Mouse (Mus musculus): ENCODE measurements around the gene Foxo6. TPM values are rescaled to one million over a fixed set of nuclear protein-coding genes. Genes with fewer than 3 reads are reported as not detected.
A peak's percentile ranks its signal among the peaks of the same experiment; 100 is the strongest.

Foxo6 gene
- polyA plus RNA-seq, 1 experiment: 0.76 TPM

GRCm38 (mm10) chr4:120314571-120314970 lies 27.4 kb upstream of the Foxo6 start:
- Histone ChIP-seq H3K27me3 (ENCODE audit: control insufficient read depth, insufficient read depth, insufficient read length) (peaks cover 13% of the 10 kb centered on the region), H3K79me3 (ENCODE audit: low read depth) (no peaks in the 10 kb centered on the region), H3K79me2 (ENCODE audit: control insufficient read depth, insufficient read depth) (no peaks in the 10 kb centered on the region), H3K4me3 (ENCODE audit: insufficient read depth, poor library complexity, severe bottlenecking) (no peak overlapping the region), H3ac (ENCODE audit: control insufficient read depth, insufficient read length, low read depth) (no peak overlapping the region), H3K36me3 (ENCODE audit: control insufficient read depth, insufficient read depth) (no peaks in the 10 kb centered on the region)
- TF ChIP-seq USF1 (IDR thresholded peaks at IDR 0.05; ENCODE audit: low read depth) (no peak), CTCF (IDR thresholded peaks at IDR 0.05; ENCODE audit: control insufficient read depth, insufficient read depth, insufficient read length) (no peak), MYOD1 (IDR thresholded peaks at IDR 0.05; ENCODE audit: control insufficient read depth, insufficient read length, low read depth) (no peak), FOSL1 (IDR thresholded peaks at IDR 0.05; ENCODE audit: insufficient read depth, low read length, poor library complexity, severe bottlenecking) (no peak), MAX (IDR thresholded peaks at IDR 0.05) (no peak), CEBPB (IDR thresholded peaks at IDR 0.05; ENCODE audit: low read depth) (no peak), MYOG (IDR thresholded peaks at IDR 0.05; ENCODE audit: control insufficient read depth, extremely low read depth, insufficient read length) (no peak)

- Histone ChIP-seq H3K79me2 (ENCODE audit: control insufficient read depth, insufficient read depth) (no peaks in the 10 kb centered on the region), H3K79me3 (ENCODE audit: low read depth) (no peaks in the 10 kb centered on the region), H3ac (ENCODE audit: control insufficient read depth, insufficient read length, low read depth) (no peak overlapping the region), H3K4me3 (ENCODE audit: insufficient read depth, poor library complexity, severe bottlenecking) (no peak overlapping the region), H3K36me3 (ENCODE audit: control insufficient read depth, insufficient read depth) (no peaks in the 10 kb centered on the region), H3K27me3 (ENCODE audit: control insufficient read depth, insufficient read depth, insufficient read length) (peaks cover 13% of the 10 kb centered on the region)
- no peak for TF ChIP-seq MYOD1 (IDR thresholded peaks at IDR 0.05; ENCODE audit: control insufficient read depth, insufficient read length, low read depth)
- TF ChIP-seq MAX (IDR thresholded peaks at IDR 0.05): no peak
- TF ChIP-seq MYOG (IDR thresholded peaks at IDR 0.05; ENCODE audit: control insufficient read depth, extremely low read depth, insufficient read length): no peak
- peak; percentile 81 for TF ChIP-seq USF1 (IDR thresholded peaks at IDR 0.05; ENCODE audit: low read depth)
These were observed 26.2 kb upstream of the Foxo6 start for GRCm38 (mm10) chr4:120313309-120313708.

- H3K36me3 ChIP-seq (ENCODE audit: control insufficient read depth, insufficient read depth): no peaks in the 10 kb centered on the region
- peaks cover 24% of the 10 kb centered on the region for H3K27me3 ChIP-seq (ENCODE audit: control insufficient read depth, insufficient read depth, insufficient read length)
- no peak for TF ChIP-seq CTCF (IDR thresholded peaks at IDR 0.05; ENCODE audit: control insufficient read depth, insufficient read depth, insufficient read length)
- no peak for TF ChIP-seq MAX (IDR thresholded peaks at IDR 0.05)
- TF ChIP-seq CEBPB (IDR thresholded peaks at IDR 0.05; ENCODE audit: low read depth): no peak
- TF ChIP-seq MYOD1 (IDR thresholded peaks at IDR 0.05; ENCODE audit: control insufficient read depth, insufficient read length, low read depth): no peak
- TF ChIP-seq USF1 (IDR thresholded peaks at IDR 0.05; ENCODE audit: low read depth): no peak
- no peak for TF ChIP-seq MYOG (IDR thresholded peaks at IDR 0.05; ENCODE audit: control insufficient read depth, extremely low read depth, insufficient read length)
- no peak for TF ChIP-seq FOSL1 (IDR thresholded peaks at IDR 0.05; ENCODE audit: insufficient read depth, low read length, poor library complexity, severe bottlenecking)
- no peaks in the 10 kb centered on the region for H3K79me3 ChIP-seq (ENCODE audit: low read depth)
- no peaks in the 10 kb centered on the region for H3K79me2 ChIP-seq (ENCODE audit: control insufficient read depth, insufficient read depth)
- H3ac ChIP-seq (ENCODE audit: control insufficient read depth, insufficient read length, low read depth): no peak overlapping the region
- no peak overlapping the region for H3K4me3 ChIP-seq (ENCODE audit: insufficient read depth, poor library complexity, severe bottlenecking)
These were observed 17.4 kb upstream of the Foxo6 start for GRCm38 (mm10) chr4:120304580-120304979.

- no peak overlapping the region for H3K4me3 ChIP-seq (ENCODE audit: insufficient read depth, poor library complexity, severe bottlenecking)
- H3K79me2 ChIP-seq (ENCODE audit: control insufficient read depth, insufficient read depth): no peaks in the 10 kb centered on the region
- peaks cover 16% of the 10 kb centered on the region for H3K27me3 ChIP-seq (ENCODE audit: control insufficient read depth, insufficient read depth, insufficient read length)
- TF ChIP-seq MYOD1 (IDR thresholded peaks at IDR 0.05; ENCODE audit: control insufficient read depth, insufficient read length, low read depth) (no peak), MYOG (IDR thresholded peaks at IDR 0.05; ENCODE audit: control insufficient read depth, extremely low read depth, insufficient read length) (no peak), USF1 (IDR thresholded peaks at IDR 0.05; ENCODE audit: low read depth) (no peak), CEBPB (IDR thresholded peaks at IDR 0.05; ENCODE audit: low read depth) (no peak), CTCF (IDR thresholded peaks at IDR 0.05; ENCODE audit: control insufficient read depth, insufficient read depth, insufficient read length) (no peak), MAX (IDR thresholded peaks at IDR 0.05) (no peak), FOSL1 (IDR thresholded peaks at IDR 0.05; ENCODE audit: insufficient read depth, low read length, poor library complexity, severe bottlenecking) (no peak)
- H3ac ChIP-seq (ENCODE audit: control insufficient read depth, insufficient read length, low read depth): no peak overlapping the region
- H3K36me3 ChIP-seq (ENCODE audit: control insufficient read depth, insufficient read depth): no peaks in the 10 kb centered on the region
- no peaks in the 10 kb centered on the region for H3K79me3 ChIP-seq (ENCODE audit: low read depth)
These were observed 12.1 kb upstream of the Foxo6 start for GRCm38 (mm10) chr4:120299287-120299686.

- TF ChIP-seq CTCF (IDR thresholded peaks at IDR 0.05; ENCODE audit: control insufficient read depth, insufficient read depth, insufficient read length) (no peak), USF1 (IDR thresholded peaks at IDR 0.05; ENCODE audit: low read depth) (no peak), FOSL1 (IDR thresholded peaks at IDR 0.05; ENCODE audit: insufficient read depth, low read length, poor library complexity, severe bottlenecking) (no peak), MYOD1 (IDR thresholded peaks at IDR 0.05; ENCODE audit: control insufficient read depth, insufficient read length, low read depth) (no peak), MAX (IDR thresholded peaks at IDR 0.05) (no peak), MYOG (IDR thresholded peaks at IDR 0.05; ENCODE audit: control insufficient read depth, extremely low read depth, insufficient read length) (no peak), CEBPB (IDR thresholded peaks at IDR 0.05; ENCODE audit: low read depth) (no peak)
- Histone ChIP-seq H3K79me3 (ENCODE audit: low read depth) (no peaks in the 10 kb centered on the region), H3K36me3 (ENCODE audit: control insufficient read depth, insufficient read depth) (no peaks in the 10 kb centered on the region), H3K27me3 (ENCODE audit: control insufficient read depth, insufficient read depth, insufficient read length) (peaks cover 14% of the 10 kb centered on the region), H3K4me3 (ENCODE audit: insufficient read depth, poor library complexity, severe bottlenecking) (no peak overlapping the region), H3K79me2 (ENCODE audit: control insufficient read depth, insufficient read depth) (no peaks in the 10 kb centered on the region), H3ac (ENCODE audit: control insufficient read depth, insufficient read length, low read depth) (no peak overlapping the region)
These were observed 4.1 kb upstream of the Foxo6 start for GRCm38 (mm10) chr4:120291106-120291822.
